Mouse (Mus musculus) midbrain, embryonic 16.5 days (tissue): ENCODE data around the gene E130308A19Rik. TPM values are rescaled to one million over a fixed set of nuclear protein-coding genes. Genes with fewer than 3 reads are reported as not detected.

ENCODE experiments used
- ATAC-seq: fragments of 200-750 bp; cut with Nextera tagmentation; 2 replicates; pipeline ENCODE4 v1.8.0; 2017; ENCODE audit warnings: moderate TSS enrichment
- H3K27ac ChIP-seq: fragments of 300-500 bp; sonication (generic); 2 replicates; pipeline ENCODE4 v1.5.1; 2014; ENCODE audit warnings: mild to moderate bottlenecking, low read length, mixed read lengths
- H3K27me3 ChIP-seq: fragments of 300-500 bp; sonication (generic); 2 replicates; pipeline ENCODE4 v1.6.1; 2014; ENCODE audit warnings: low read depth, low read length, mixed read lengths; ENCODE audit not compliant: control insufficient read depth, insufficient read depth
- H3K36me3 ChIP-seq: fragments of 300-500 bp; sonication (generic); 2 replicates; pipeline ENCODE4 v1.6.1; 2014; ENCODE audit warnings: mild to moderate bottlenecking, low read length, moderate library complexity, mixed read lengths; ENCODE audit not compliant: control insufficient read depth, insufficient read depth
- H3K4me1 ChIP-seq: fragments of 300-500 bp; sonication (generic); 2 replicates; pipeline ENCODE4 v1.6.1; 2014; ENCODE audit warnings: mild to moderate bottlenecking, low read length, mixed read lengths; ENCODE audit not compliant: control insufficient read depth, insufficient read depth
- H3K4me2 ChIP-seq: fragments of 300-500 bp; sonication (generic); 2 replicates; pipeline ENCODE4 v1.6.1; 2014; ENCODE audit warnings: mild to moderate bottlenecking, low read length, mixed read lengths
- H3K4me3 ChIP-seq: fragments of 300-500 bp; sonication (generic); 2 replicates; pipeline ENCODE4 v1.5.1; 2014; ENCODE audit warnings: low read depth, mild to moderate bottlenecking, low read length, moderate library complexity, mixed read lengths
- H3K9ac ChIP-seq: fragments of 300-500 bp; sonication (generic); 2 replicates; pipeline ENCODE4 v1.6.1; 2014; ENCODE audit warnings: low read depth, low read length, mixed read lengths
- H3K9me3 ChIP-seq: fragments of 300-500 bp; sonication (generic); replicated peaks from 2 replicates; pipeline ENCODE4 v1.6.1; 2014; ENCODE audit warnings: mild to moderate bottlenecking, low read length, mixed read lengths; ENCODE audit not compliant: control insufficient read depth, poor library complexity, severe bottlenecking
- WGBS: fragments of 180-500 bp; shearing (Covaris S2); extraction: QIAGEN DNeasy Blood & Tissue Kit; methylation state at CpG from one replicate; pipeline ENCODE4 v1.1.7; 2014; 5-methylcytosine and 5-hydroxymethylcytosine counted together
- polyA plus RNA-seq: library from polyadenylated mRNA; unstranded; fragments of >200 nt; fragmentation: Nextera tagmentation; extraction: Ambion mirVana; gene quantifications from 2 replicates; pipeline ENCODE4 v1.2.1, GENCODE M21; 2015

Gene E130308A19Rik
- polyA plus RNA-seq, 1 experiment from 2014 or later, result 38.1 TPM

- Histone ChIP-seq H3K4me2 (no peak overlapping the region), H3K9ac (no peak overlapping the region)
- 90% methylated on average over 12 of the region's 12 CpGs for WGBS
Measured at GRCm38 (mm10) chr4:59726501-59726900, 100.5 kb downstream of the E130308A19Rik start.

DNA sequence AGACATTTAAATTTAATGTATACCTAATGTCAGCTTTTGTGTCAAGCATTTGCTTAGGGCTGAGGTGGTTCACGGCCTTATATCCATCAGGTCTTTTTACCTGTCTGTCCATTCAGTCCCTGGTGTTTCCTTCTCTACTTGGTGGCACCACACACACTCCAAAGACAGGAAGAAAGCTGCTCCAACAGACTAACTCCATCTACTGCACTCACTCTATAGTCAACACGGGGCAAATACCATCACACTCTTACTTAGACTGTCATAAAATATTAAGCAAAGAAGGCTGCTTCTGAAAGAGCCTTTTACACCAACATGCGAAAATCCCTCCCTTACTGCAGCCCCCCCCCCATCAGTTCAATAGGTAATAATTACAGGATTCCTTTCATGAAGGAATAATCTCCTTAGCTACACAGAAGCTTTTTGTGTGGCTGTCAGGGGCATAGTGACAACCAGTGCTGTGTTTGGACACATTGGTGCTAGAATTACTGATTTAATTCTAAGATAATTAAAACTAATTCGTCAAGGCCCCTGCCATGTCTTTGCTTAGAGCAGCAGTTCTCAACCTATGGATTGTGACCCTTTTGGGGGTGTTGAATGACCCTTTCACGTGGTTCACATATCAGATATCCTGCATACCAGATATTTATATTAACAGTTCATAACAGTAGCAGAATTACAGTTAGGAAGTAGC is 101.3 kb downstream of the E130308A19Rik start:
- ATAC-seq, result no peak
- H3K27me3 ChIP-seq, result no peaks in the 10 kb centered on the region
- WGBS, result 34% methylated on average over 5 of the region's 5 CpGs
- H3K9me3 ChIP-seq, result no peaks in the 10 kb centered on the region
- H3K27ac ChIP-seq, result no peak overlapping the region
- peaks cover 4% of the 10 kb centered on the region for H3K4me1 ChIP-seq
- no peak overlapping the region for H3K4me3 ChIP-seq
- no peaks in the 10 kb centered on the region for H3K36me3 ChIP-seq
- no peak overlapping the region for H3K9ac ChIP-seq
- no peak overlapping the region for H3K4me2 ChIP-seq

More at GRCm38 (mm10) chr4:59726501-59726900, 100.5 kb downstream of the E130308A19Rik start:
- Histone ChIP-seq H3K9me3 (no peaks in the 10 kb centered on the region), H3K36me3 (no peaks in the 10 kb centered on the region), H3K27ac (no peak overlapping the region), H3K4me3 (no peak overlapping the region), H3K27me3 (no peaks in the 10 kb centered on the region), H3K4me1 (peaks cover 4% of the 10 kb centered on the region)
- ATAC-seq, result no peak

DNA sequence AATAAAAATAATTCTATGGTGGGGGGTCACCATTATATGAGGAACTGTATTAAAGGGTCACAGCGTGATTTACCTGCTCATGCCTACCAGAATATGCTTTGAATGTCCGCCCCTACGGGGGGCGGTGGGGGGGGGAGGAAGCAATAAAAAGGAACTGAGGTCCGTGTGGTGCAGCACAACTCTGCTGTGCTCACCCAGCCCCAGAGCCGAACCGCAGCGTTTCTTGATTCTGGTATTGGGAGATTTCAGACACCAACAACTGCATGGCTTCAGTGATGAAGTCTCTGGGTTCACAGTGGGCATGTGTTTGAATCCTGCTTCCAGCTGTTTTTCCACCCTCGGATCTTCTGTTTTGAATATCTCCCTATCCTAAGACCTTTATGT is 101.9 kb downstream of the E130308A19Rik start:
- Histone ChIP-seq H3K4me1 (peaks cover 4% of the 10 kb centered on the region), H3K4me2 (no peak overlapping the region), H3K27ac (no peak overlapping the region), H3K27me3 (no peaks in the 10 kb centered on the region), H3K4me3 (no peak overlapping the region), H3K36me3 (no peaks in the 10 kb centered on the region), H3K9ac (no peak overlapping the region), H3K9me3 (no peaks in the 10 kb centered on the region)
- ATAC-seq, result no peak
- WGBS, result 67% methylated on average over 9 of the region's 9 CpGs

DNA sequence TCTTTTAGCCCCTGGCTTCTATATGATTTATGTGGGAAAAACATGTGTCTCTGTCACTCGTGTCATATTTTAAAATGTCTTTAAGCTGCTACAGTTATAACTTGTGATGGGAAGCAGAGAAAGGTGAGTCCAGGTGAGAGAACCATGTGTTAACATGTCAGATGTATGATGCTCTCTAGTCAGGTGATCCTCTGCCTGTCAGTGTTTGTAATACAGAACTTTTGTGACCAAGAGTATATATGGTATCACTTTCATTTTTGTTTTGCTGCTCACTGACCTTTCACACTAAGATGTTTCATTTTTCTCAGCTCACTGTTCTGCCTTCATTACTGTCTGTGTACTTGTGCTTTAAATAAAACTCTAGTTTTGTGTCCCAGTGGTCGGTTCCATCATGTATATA is 102.8 kb downstream of the E130308A19Rik start:
- Histone ChIP-seq H3K4me3 (no peak overlapping the region), H3K27me3 (no peaks in the 10 kb centered on the region), H3K4me1 (peaks cover 4% of the 10 kb centered on the region), H3K4me2 (no peak overlapping the region), H3K9me3 (no peaks in the 10 kb centered on the region), H3K36me3 (no peaks in the 10 kb centered on the region), H3K27ac (no peak overlapping the region), H3K9ac (no peak overlapping the region)
- WGBS, result 91% methylated on average over 2 of the region's 2 CpGs
- ATAC-seq, result no peak

DNA sequence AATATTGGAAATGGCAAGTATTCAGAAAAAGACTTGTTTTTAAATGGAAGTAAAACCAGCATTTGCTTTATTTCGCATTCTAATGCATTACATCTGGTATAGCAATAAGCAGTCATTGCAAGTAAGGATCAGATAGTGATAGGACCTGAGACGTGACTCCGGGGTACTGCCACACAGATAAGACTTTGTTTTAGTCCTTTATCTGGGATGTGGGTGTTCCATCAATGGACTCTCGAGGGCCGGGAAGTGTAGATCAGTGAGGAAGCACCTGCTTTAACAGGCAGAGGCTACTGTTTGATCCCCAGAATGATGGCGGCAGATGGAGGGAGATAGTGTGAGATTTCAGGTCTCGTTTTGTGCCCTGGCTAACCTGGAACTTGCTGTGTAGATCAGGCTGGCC is 105.5 kb downstream of the E130308A19Rik start:
- Histone ChIP-seq H3K36me3 (no peaks in the 10 kb centered on the region), H3K9ac (no peak overlapping the region), H3K9me3 (no peaks in the 10 kb centered on the region), H3K4me3 (no peak overlapping the region), H3K27ac (no peak overlapping the region), H3K27me3 (no peaks in the 10 kb centered on the region), H3K4me2 (no peak overlapping the region), H3K4me1 (peaks cover 4% of the 10 kb centered on the region)
- 94% methylated on average over 7 of the region's 7 CpGs for WGBS
- no peak for ATAC-seq

DNA sequence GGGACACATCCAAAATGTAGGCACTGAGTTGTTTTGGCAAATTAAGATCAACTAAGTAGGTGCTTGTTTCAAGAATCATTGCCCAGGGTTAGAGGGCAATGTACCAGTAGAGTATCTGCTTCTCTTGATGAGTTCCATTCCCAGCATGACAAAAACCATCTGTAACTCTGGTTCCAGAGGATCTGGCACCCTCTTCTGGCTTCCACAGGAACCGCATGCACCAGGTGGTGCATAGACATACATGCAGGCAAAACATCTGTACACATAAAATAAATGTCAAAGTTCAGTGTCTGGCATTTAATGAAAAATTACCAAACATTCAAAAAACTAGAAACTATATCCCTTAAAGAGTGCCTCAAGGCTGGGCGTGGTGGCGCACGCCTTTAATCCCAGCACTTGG is 113.3 kb downstream of the E130308A19Rik start:
- Histone ChIP-seq H3K9me3 (no peaks in the 10 kb centered on the region), H3K4me2 (no peak overlapping the region), H3K4me3 (no peak overlapping the region), H3K27ac (no peak overlapping the region), H3K4me1 (no peaks in the 10 kb centered on the region), H3K27me3 (no peaks in the 10 kb centered on the region), H3K9ac (no peak overlapping the region), H3K36me3 (no peaks in the 10 kb centered on the region; the same call in 1 of the 2 replicates)
- ATAC-seq, result no peak
- 98% methylated on average over 4 of the region's 4 CpGs for WGBS

GRCm38 (mm10) chr4:59739882-59740281 is 113.9 kb downstream of the E130308A19Rik start:
- ATAC-seq, result no peak
- Histone ChIP-seq H3K27ac (no peak overlapping the region), H3K4me1 (no peaks in the 10 kb centered on the region), H3K36me3 (no peaks in the 10 kb centered on the region; the same call in 1 of the 2 replicates), H3K4me2 (no peak overlapping the region), H3K4me3 (no peak overlapping the region), H3K9ac (no peak overlapping the region), H3K9me3 (no peaks in the 10 kb centered on the region), H3K27me3 (no peaks in the 10 kb centered on the region)
- WGBS, result 89% methylated on average over 2 of the region's 2 CpGs

- WGBS, result 65% methylated on average over 13 of the region's 13 CpGs
- H3K4me1 ChIP-seq, result no peaks in the 10 kb centered on the region; the same call in 1 of the 2 replicates
- H3K27ac ChIP-seq, result no peak overlapping the region
- H3K4me2 ChIP-seq, result no peak overlapping the region
- no peaks in the 10 kb centered on the region for H3K36me3 ChIP-seq
- ATAC-seq, result no peak
- no peaks in the 10 kb centered on the region for H3K27me3 ChIP-seq
- no peaks in the 10 kb centered on the region for H3K9me3 ChIP-seq
- H3K4me3 ChIP-seq, result no peak overlapping the region
- no peak overlapping the region for H3K9ac ChIP-seq
Measured at GRCm38 (mm10) chr4:59753491-59754140, 127.6 kb downstream of the E130308A19Rik start.

- H3K4me2 ChIP-seq, result no peak overlapping the region
- H3K9ac ChIP-seq, result no peak overlapping the region
- no peaks in the 10 kb centered on the region for H3K27me3 ChIP-seq
- H3K27ac ChIP-seq, result no peak overlapping the region
- no peak for ATAC-seq
- 89% methylated on average over 9 of the region's 9 CpGs for WGBS
- H3K36me3 ChIP-seq, result no peaks in the 10 kb centered on the region
- no peaks in the 10 kb centered on the region; the same call in 1 of the 2 replicates for H3K4me1 ChIP-seq
- H3K4me3 ChIP-seq, result no peak overlapping the region
- no peaks in the 10 kb centered on the region for H3K9me3 ChIP-seq
Measured at GRCm38 (mm10) chr4:59756332-59757082, 130.5 kb downstream of the E130308A19Rik start.
